Mouse (Mus musculus) ES-Bruce4 (cell line): ENCODE measurements around the gene Fam241b.

Experiments used
- CTCF ChIP-seq: IDR thresholded peaks from one replicate; pipeline ENCODE4 v1.8.1; 2011; ENCODE audit warnings: low read depth, low read length
- EP300 ChIP-seq: IDR thresholded peaks from 2 replicates; pipeline ENCODE4 v1.6.1; 2011; ENCODE audit warnings: low read depth, low read length; ENCODE audit not compliant: insufficient read depth
- POLR2A ChIP-seq: IDR thresholded peaks from one replicate; pipeline ENCODE4 v1.8.1; 2011; ENCODE audit warnings: low read length; ENCODE audit not compliant: insufficient read depth

GRCm38 (mm10) chr10:62172841-62173553 lies 29.3 kb upstream of the Fam241b start:
- TF ChIP-seq POLR2A (no peak), CTCF (no peak), EP300 (no peak)
